Mouse (Mus musculus): ENCODE results near the gene Phgdh. TPM values are rescaled to one million over a fixed set of nuclear protein-coding genes. Genes with fewer than 3 reads are reported as not detected.

Phgdh gene
- total RNA-seq, 2 experiments from 2014 or later, result 9.5 to 30.8 TPM

DNA sequence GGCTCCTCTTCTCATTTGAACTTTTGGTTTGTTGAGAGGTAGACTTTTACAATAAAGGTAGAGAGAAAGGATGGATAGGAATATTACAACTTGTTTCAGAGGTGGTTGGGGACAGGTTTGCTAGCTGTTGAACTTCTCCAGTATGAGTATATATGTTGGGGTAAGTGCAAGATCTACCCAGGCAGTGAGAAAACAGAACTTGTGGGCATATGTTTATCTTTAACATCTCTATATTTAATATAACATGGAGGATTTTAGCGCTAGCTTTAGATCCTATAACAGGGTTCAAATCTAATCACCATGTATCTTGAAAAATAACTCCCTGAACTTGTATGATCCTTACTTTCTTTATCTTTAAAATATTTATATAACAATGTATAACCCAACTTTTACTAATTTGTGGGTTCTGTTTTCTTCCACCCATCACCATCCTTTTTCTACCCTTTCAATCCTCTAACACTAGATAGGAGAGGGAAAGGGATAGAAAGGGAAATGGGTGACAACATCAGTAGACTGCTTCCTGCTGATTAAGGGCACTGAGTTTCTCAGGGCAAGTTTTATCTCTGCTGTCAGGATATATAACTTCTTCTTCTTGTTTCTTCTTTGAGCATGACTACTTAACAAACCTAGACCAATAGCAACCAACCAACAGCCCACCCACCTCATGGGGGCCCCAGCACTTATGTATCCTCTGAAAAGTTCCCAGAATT is 40.2 kb downstream of the Phgdh start:
- DNase-seq (ENCODE audit: low spot score in 2 of 2), result no peak

DNA sequence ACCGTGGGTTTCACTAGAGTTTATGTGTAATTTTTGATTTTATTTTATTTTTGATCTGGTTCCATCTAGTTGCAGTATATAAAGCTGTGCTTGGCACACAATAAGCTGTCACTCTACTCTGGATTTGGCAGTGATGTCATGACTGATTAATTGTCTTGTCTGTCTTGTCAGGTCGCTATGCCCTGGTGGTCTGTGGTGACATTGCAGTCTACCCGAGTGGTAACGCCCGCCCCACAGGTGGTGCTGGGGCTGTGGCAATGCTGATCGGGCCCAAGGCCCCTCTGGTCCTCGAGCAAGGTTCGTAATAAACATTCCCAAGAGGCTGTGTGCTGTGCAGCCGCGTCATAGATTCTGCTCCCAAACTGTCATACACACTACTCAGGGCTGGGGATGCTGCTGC is 43.8 kb downstream of the Phgdh start:
- no peak for DNase-seq (ENCODE audit: low spot score in 2 of 2)

GRCm38 (mm10) chr3:98291044-98291443 is 48.7 kb downstream of the Phgdh start:
- no peak for DNase-seq (ENCODE audit: low spot score in 2 of 2)

DNA sequence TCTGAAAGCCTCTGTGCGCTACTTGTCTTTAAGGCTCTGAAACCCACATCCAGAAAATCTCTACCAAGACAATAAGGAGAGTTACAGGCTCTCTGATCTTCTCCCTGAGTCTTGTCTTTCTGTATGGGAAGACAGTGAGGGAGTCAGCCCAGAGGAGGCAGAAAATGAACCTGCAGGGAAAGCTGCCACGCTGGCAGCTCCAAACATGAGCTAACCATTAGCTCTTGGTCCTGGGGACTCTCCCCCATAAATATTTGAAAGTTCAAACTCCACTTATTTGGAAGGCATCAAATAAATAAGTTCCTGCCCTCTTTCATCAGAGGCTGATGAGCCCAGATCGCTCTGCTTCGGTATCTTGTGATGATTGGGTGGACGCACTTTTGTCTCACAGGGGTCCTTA is 56.6 kb downstream of the Phgdh start:
- no peak for DNase-seq (ENCODE audit: low spot score in 2 of 2)

- DNase-seq (ENCODE audit: low spot score in 2 of 2), result no peak
Measured at GRCm38 (mm10) chr3:98282422-98282821, 57.4 kb downstream of the Phgdh start.

DNA sequence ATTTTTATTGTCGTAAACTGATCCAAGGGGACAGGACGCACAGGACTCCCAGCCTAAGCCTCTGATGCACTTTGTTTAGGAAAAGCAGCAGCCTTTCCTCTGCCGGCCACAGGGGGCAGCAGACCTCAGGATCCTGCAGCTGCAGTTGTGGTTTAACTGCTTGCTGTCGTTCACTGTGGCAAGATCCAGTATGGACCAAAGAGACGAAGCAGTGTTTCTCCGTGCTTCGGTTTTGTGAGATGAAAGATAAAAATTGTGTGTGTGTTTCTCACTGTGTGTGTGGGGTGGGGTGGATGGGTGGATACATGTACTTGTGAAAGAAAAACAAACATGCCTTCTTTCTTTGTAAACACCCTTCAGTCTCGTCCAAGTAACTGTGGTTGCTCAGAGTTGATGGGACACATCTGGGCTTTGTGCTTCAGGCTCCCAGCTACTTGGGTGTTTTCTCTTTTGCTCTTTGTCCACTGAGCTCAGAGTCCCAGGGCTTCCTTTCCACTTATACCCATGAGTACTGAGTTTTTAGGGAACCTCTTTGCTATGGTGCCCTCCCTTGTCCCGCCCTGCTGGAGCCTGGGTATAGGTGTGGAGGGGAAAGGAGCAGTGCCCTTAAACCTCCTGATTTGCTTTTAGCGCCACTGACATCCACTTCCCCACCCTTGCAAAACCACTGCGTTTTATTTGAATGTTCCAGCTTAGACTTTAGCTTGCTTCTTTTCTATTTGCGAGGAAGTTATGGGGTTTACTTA is 58.7 kb downstream of the Phgdh start:
- peak; percentile 34 to 56 for DNase-seq (ENCODE audit: low spot score in 2 of 2)

DNA sequence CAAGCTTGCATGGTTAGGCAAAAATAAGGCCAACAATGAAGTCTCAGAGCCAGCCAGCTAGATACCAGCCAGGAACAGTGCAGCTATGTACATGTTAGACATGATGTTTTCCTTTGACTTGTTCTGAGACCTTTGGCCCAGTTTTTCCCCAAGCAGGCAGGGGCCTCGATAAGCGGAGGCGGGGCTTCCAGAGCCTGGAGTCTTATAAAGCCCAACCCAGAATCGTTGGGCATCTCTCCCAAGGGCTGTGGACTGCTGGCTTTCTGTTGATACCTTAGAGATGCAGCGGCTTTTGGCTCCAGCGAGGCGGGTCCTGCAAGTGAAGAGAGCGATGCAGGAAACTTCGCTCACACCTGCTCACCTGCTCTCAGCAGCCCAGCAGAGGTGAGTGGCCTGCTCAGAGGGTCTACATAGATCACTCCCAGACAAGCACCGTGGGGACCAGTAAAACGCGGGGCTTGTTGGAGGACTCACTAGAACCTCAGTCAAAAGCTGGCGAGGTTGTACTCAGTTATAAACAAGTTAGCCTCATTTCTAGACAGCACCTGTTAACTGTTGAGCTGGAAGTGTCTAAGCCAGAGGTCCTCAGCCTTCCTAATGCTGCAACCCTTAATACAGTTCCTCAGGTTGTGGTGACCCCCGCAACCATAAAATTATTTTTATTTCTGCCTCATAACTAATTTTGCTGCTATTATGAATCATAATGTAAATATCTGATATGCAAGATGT is 59.4 kb downstream of the Phgdh start, which contains the start of gene Hmgcs2:
Gene Hmgcs2, plus strand, starts transcription at position 232 of the 729 bp plus-strand sequence.
- peak in 1 of 2 experiments; percentile 27 for DNase-seq (ENCODE audit: low spot score in 2 of 2)

DNA sequence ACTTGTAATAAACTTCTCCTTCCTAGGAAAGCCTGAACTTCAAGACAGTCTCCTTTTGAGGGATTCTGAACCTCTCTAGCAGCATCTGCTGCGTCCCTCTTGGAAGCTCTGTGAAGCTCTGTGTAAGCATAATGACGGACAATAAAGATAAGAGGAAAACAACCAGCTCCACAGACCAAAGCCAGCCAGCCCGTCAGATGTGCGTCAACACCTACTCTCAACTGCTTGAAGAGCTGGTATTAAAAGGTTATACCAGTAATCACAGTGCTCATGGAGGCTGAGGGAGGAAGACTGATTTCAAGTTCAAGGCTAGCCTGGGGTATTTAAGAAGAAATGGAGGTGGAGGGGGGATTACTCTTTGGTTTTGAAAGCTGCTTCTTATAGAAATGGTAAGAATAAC is 60.1 kb downstream of the Phgdh start:
- DNase-seq (ENCODE audit: low spot score in 2 of 2), result no peak

GRCm38 (mm10) chr3:98273623-98274398 is 66.0 kb downstream of the Phgdh start:
- no peak for DNase-seq (ENCODE audit: low spot score in 2 of 2)

GRCm38 (mm10) chr3:98267249-98267651 is 72.5 kb downstream of the Phgdh start:
- DNase-seq (ENCODE audit: low spot score in 2 of 2), result peak in 1 of 2 experiments; percentile 22

Other genes with a start within 250 kb of the Phgdh start
- not detected for gene Adam30, start 179.4 kb downstream of the Phgdh start, total RNA-seq (2021)
- gene Reg4, start 117.8 kb downstream of the Phgdh start, total RNA-seq (2021), result not detected
- 10 to 100 TPM; 14.1 to 18.3 TPM for gene Hmgcs2, start 59.6 kb downstream of the Phgdh start, total RNA-seq (2021)
- 1 to 10 TPM; 3.8 to 5.9 TPM for gene Zfp697, start 42.5 kb upstream of the Phgdh start, total RNA-seq (2021)
- not detected for gene Gm4450, start 117.1 kb upstream of the Phgdh start, total RNA-seq (2021)
- gene Hsd3b4, start 170.5 kb upstream of the Phgdh start, total RNA-seq (2021), result not detected
- not detected for gene Gm10681, start 248.8 kb upstream of the Phgdh start, total RNA-seq (2021)